Mouse (Mus musculus) ZHBTc4 (cell line): ENCODE results near the gene Cnot1.

Experiments
- DNase-seq: peaks from one replicate; pipeline ENCODE4 v3.0.0-alpha.2; 2011; ENCODE audit warnings: low read depth, low spot score

Gene Cnot1

GRCm38 (mm10) chr8:95694631-95695030 lies 112.6 kb downstream of the Cnot1 start:
- DNase-seq: no peak

- peak; percentile 71 for DNase-seq
Observed at GRCm38 (mm10) chr8:95690929-95691541, 116.2 kb downstream of the Cnot1 start.

- no peak for DNase-seq
Observed at GRCm38 (mm10) chr8:95688073-95688672, 119.1 kb downstream of the Cnot1 start.

- DNase-seq: peak; percentile 90
Observed at GRCm38 (mm10) chr8:95678024-95678611, 129.1 kb downstream of the Cnot1 start.

GRCm38 (mm10) chr8:95677591-95678023 lies 129.7 kb downstream of the Cnot1 start:
- peak; percentile 50 for DNase-seq

- peak; percentile 70 for DNase-seq
Observed at GRCm38 (mm10) chr8:95676631-95677030, 130.6 kb downstream of the Cnot1 start, which contains the start of gene Ndrg4. Gene Ndrg4, plus strand, starts transcription at chr8:95676980.

GRCm38 (mm10) chr8:95672811-95673210 lies 134.5 kb downstream of the Cnot1 start:
- no peak for DNase-seq

GRCm38 (mm10) chr8:95671861-95672260 lies 135.4 kb downstream of the Cnot1 start:
- no peak for DNase-seq

- no peak for DNase-seq
Observed at GRCm38 (mm10) chr8:95669967-95670366, 137.3 kb downstream of the Cnot1 start.
